Mouse (Mus musculus): ENCODE results near the gene Fam89a.

DNA sequence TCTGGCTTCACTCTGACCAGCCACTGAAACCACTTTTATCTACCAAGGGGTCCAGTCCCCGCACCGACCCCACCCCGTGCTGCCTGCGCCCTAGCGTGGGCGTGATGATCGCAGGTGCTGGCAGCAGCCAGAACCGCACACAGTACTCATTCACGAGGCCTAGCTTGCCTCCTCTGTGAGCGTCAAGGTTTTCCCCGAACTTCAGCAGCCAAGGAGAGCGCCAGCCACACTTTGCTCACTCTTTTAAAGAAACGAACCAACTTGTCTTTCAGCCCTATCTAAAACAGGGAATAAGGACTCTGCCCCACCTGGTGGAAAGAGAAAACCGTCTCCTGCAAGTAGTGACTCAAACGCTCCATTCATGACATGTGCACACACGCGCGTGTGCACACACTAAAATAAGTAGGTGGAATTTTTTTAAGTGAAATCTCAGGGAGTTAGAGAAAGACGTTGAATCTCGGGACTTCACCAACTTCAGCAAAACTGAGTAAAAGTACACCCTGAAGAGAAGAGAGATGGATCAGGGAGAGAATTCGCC lies 762 bp upstream of the Fam89a start:
- TF ChIP-seq POLR2A (IDR thresholded peaks at IDR 0.05; ENCODE audit: low read depth, low read length) (no peak), CTCF (IDR thresholded peaks at IDR 0.05; ENCODE audit: extremely low read depth, insufficient read length, insufficient replicate concordance, low read depth, low read length) (no peak)
